Comparison of ENCODE assay signal across 8 mouse cellular contexts in the genomic region with DNA sequence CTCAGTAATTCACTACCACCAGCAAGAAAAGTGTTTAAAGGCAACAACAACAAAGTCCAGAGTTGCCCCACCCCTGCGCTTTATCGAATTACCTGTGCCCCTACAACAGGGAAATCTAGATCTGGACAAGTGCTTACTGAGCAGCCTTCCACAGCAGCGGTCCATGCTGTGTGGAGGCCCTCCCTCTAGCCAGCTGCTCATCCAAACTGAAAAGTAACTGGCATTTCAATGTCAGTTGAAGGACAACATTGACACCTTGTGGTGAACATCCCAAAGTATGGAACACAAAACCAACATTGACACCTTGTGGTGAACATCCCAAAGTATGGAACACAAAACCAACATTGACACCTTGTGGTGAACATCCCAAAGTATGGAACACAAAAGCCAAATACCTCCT.
DNase-seq lines count a peak whose midpoint lies in the region; ATAC-seq and TF ChIP-seq lines count a peak whose summit lies in the region.
"Not testable (repeated sequence)": the region's sequence is repeated elsewhere in the genome, so short reads cannot be mapped to it uniquely, and the experiment has no call there.

No protein-coding gene starts in this region.

- WGBS in forebrain, embryonic 14.5 days, result 82% methylated on average over 3 of the region's 3 CpGs
- WGBS in hindbrain, embryonic 15.5 days, result 81% methylated on average over 3 of the region's 3 CpGs
- 67% methylated on average over 3 of the region's 3 CpGs for whole genome bisulfite sequencing in lung, embryonic 14.5 days
- 85% methylated on average over 3 of the region's 3 CpGs for WGBS in midbrain, embryonic 16.5 days

- not testable (repeated sequence) for H3K9ac ChIP-seq in forebrain, embryonic 14.5 days (ENCODE audit: low read length); hindbrain, embryonic 15.5 days; lung, embryonic 14.5 days; midbrain, embryonic 16.5 days (ENCODE audit: low read depth, low read length)

- not testable (repeated sequence) for H3K4me1 ChIP-seq in forebrain, embryonic 14.5 days (ENCODE audit: control insufficient read depth, insufficient read depth, low read length); hindbrain, embryonic 15.5 days (replicated peaks); lung, embryonic 14.5 days (ENCODE audit: insufficient read depth); midbrain, embryonic 16.5 days (ENCODE audit: control insufficient read depth, insufficient read depth, low read length)

- not testable (repeated sequence) for H3K36me3 ChIP-seq in forebrain, embryonic 14.5 days (ENCODE audit: control insufficient read depth, insufficient read depth, low read length); hindbrain, embryonic 15.5 days; lung, embryonic 14.5 days (ENCODE audit: insufficient read depth); midbrain, embryonic 16.5 days (ENCODE audit: control insufficient read depth, insufficient read depth, low read length)

- peak; percentile 39 for DNase-seq in 416B (ENCODE audit: low read depth)
- peak; percentile 60 for DNase-seq in brain, embryonic 14.5 days (ENCODE audit: low read depth)
- peak; percentile 27 for DNase-seq in forebrain, embryonic 14.5 days (ENCODE audit: low spot score)
- DNase-seq in layer of hippocampus, adult 2 months (ENCODE audit: low spot score in 2 of 2), result not testable (repeated sequence)
- DNase-seq in lung, embryonic 14.5 days, result peak; percentile 65
- peak; percentile 20 for DNase-seq in retina, postnatal 7 days (ENCODE audit: low read depth, low spot score)

- H3K4me3 ChIP-seq in forebrain, embryonic 14.5 days (ENCODE audit: low read depth, low read length); hindbrain, embryonic 15.5 days; layer of hippocampus, adult 2 months; lung, embryonic 14.5 days (ENCODE audit: low read depth, low read length); midbrain, embryonic 16.5 days (ENCODE audit: low read depth, low read length): not testable (repeated sequence)

- TF ChIP-seq CTCF in brain, embryonic 14.5 days (IDR thresholded peaks at IDR 0.05; ENCODE audit: borderline replicate concordance, extremely low read depth, insufficient read depth, insufficient read length), result peak; percentile 26; the same call in 1 of the 2 replicates
- peak; percentile 70 for TF ChIP-seq CTCF in layer of hippocampus, adult 2 months (conservative IDR thresholded peaks at IDR 0.05)
- peak; percentile 67 for TF ChIP-seq CTCF in lung, embryonic 14.5 days (IDR thresholded peaks at IDR 0.05; ENCODE audit: low read depth)

- not testable (repeated sequence) for H3K4me2 ChIP-seq in forebrain, embryonic 14.5 days (ENCODE audit: low read length); hindbrain, embryonic 15.5 days; lung, embryonic 14.5 days; midbrain, embryonic 16.5 days (ENCODE audit: low read length)

- not testable (repeated sequence) for ATAC-seq in forebrain, embryonic 14.5 days
- peak; percentile 72 for ATAC-seq in hindbrain, embryonic 15.5 days (ENCODE audit: low FRiP score, low read depth)
- ATAC-seq in lung, embryonic 14.5 days (ENCODE audit: insufficient read depth), result peak; percentile 18; the same call in 1 of the 2 replicates
- peak; percentile 76 for ATAC-seq in midbrain, embryonic 16.5 days

- not testable (repeated sequence) for H3K27ac ChIP-seq in forebrain, embryonic 14.5 days (ENCODE audit: low read depth, low read length); hindbrain, embryonic 15.5 days (replicated peaks); layer of hippocampus, adult 2 months; lung, embryonic 14.5 days (ENCODE audit: low read depth); midbrain, embryonic 16.5 days (ENCODE audit: low read length)

- H3K27me3 ChIP-seq in forebrain, embryonic 14.5 days (replicated peaks; ENCODE audit: control insufficient read depth, insufficient read depth, low read length); hindbrain, embryonic 15.5 days; lung, embryonic 14.5 days (ENCODE audit: insufficient read depth, low read length); midbrain, embryonic 16.5 days (ENCODE audit: control insufficient read depth, insufficient read depth, low read depth, low read length): not testable (repeated sequence)

- not testable (repeated sequence) for TF ChIP-seq POLR2A in brain, embryonic 14.5 days (IDR thresholded peaks at IDR 0.05; ENCODE audit: borderline replicate concordance, extremely low read depth, insufficient read depth, insufficient read length, poor library complexity, severe bottlenecking)

- not testable (repeated sequence) for H3K9me3 ChIP-seq in forebrain, embryonic 14.5 days (replicated peaks; ENCODE audit: control insufficient read depth, low read length); hindbrain, embryonic 15.5 days; lung, embryonic 14.5 days (ENCODE audit: low read depth, low read length); midbrain, embryonic 16.5 days (replicated peaks; ENCODE audit: control insufficient read depth, low read length, poor library complexity, severe bottlenecking)
